Mouse (Mus musculus) right cerebral cortex, postnatal 36 days (tissue): Measurements from ENCODE around the gene Clstn1.

Source experiments
- DNase-seq, 2 experiments: peaks; one replicate each; pipeline ENCODE4 v3.0.0; 2022; ENCODE audit warnings: low spot score in 2 of 2, mixed read lengths in 1 of 2

Clstn1 gene

DNA sequence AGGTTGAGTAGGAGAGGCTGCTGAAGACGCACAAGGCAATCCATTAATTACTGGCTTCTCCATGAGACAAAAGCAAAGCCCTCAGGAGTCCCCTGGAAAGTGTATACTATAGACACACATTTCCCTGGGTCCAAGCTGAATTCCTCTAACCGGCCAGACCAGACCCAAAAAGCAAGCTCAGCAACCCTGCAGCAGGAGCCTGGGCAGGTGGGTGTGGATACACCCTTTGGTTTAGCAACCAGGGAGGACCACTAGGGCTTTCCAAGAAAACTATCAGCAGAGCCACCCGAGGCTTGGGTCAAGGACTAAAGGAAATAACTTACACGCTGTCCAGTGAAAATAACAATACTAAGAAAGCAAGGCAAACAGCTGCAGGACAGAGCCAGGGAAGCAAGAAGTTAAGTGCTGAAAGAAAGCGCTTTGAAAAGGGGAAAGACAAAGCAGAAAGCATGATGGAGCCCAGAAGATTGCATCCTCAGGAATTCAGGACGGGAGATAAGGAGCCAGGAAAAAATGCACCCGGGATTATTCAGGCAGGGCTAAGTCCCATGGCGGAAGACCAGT lies 88.6 kb downstream of the Clstn1 start:
- DNase-seq: no peak

DNA sequence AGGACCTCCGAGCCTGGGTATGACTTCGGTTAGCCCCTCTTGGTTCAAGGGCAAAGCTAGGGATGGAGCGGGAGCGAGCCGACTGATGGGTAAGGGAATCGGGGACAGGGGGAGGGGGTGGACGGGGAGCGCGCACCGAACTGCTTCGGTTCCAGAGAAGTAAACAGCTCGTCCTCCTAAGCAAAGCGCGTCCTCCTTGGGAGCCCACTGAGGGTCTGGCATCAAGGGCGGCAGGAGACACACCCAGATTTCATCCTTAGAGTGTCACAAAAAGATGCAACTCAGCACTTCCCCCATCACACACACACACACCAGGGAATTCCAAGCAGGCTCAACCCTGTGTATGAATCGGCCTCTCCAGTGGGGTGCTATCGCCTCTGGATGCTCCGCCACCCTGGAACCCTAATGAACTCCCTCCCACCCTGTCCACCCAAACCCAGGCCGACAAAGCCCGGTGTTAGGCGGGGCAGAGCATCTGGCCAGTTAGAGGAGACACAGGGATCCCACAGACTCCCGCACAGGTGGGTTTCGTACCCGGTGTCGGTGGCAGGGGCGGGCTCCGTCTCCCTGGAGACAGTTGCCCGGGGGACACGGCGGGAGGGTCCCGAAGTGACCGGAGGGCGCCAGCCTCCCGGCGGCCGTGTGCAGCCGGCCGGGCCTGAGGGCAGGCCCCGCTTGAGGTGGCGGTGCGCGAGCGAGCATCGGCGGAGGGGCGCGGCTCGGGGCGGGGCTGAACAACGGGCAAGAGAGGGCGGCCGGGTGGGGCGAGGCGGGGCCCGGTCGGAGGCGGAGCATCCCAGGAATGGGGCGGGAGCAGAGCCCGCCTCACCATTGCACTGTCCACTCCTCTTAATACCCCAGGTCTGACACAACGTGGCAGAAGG lies 89.4 kb downstream of the Clstn1 start:
- peak; percentile 50 to 61 for DNase-seq

DNA sequence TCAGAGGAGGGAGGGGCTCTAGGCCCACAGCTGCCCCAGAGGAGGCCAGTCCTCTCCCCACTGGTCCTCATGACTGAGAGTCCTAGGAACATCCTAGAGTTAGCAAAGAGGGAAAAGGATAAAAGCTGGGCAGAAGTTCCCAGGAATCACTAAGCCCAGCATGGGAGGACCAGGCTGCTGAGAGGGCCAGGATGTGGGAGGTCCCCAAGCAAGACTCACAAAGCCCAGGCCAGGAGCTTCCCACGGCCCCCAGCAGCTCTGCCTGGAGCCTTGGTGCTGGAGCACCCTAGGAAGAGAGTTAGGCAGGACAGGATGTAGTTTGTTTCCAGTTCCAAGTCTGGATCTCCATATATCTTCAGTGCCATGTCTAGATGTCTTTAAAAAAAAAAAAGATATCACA lies 91.7 kb downstream of the Clstn1 start:
- DNase-seq: no peak

GRCm38 (mm10) chr4:149679056-149679770 lies 92.9 kb downstream of the Clstn1 start:
- DNase-seq: no peak

DNA sequence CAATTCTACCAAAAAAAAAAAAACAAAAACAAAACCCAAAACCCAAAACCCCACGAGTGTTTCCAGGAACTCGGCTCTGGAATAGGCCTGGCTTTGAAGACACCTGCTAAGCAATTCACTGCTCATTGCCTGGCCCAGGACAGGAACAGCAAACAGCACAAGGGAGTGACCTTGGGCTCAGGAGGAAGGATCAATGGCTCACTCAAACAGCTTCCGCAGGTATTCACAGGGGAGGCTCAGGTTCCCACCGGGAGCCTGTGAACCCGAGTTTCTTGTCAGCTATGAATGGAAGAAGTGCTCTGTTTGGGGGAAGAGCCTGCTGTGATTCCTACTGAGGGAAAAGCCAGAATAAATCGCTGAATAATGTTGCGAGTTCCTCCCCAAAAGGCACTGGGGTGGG lies 97.6 kb downstream of the Clstn1 start:
- DNase-seq: no peak

DNA sequence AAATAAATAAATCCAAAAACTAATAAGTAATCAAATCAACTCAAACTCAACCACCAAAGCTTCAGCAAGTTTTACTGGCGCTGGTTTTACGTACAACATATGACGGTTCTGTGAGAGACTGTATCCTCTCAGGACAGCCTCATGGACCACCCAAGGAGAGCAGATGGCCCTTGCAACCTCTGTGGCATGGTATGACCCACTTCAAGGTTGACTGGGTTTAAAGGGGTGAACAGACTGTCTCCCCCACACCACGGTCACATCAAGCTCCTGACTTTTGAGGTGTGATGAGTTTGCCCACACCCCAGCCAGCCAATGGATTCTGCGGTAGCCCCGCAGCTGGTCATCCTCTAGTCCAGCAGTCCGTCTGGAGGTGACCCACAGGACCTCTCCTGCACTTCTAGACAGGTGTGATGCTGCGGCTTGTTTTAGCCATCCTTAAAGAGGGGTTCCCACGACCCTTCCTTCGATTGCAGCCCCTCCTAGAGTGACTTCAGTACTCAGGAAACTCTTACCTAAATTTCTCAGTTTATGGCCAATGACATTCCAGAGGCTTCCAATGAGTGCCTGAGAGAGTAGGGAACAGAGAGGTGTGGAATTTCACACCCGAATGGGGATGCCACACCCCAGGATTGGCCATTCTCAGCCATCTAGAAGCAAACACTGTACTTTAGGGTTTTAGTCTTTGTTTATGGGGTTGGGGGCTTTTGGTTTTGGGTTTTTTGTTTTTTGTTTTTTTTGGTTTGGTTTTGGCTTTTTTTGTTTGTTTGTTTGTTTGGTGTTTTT lies 98.8 kb downstream of the Clstn1 start:
- DNase-seq: no peak

- no peak for DNase-seq
These were observed 102.6 kb downstream of the Clstn1 start for GRCm38 (mm10) chr4:149688861-149689260.

DNA sequence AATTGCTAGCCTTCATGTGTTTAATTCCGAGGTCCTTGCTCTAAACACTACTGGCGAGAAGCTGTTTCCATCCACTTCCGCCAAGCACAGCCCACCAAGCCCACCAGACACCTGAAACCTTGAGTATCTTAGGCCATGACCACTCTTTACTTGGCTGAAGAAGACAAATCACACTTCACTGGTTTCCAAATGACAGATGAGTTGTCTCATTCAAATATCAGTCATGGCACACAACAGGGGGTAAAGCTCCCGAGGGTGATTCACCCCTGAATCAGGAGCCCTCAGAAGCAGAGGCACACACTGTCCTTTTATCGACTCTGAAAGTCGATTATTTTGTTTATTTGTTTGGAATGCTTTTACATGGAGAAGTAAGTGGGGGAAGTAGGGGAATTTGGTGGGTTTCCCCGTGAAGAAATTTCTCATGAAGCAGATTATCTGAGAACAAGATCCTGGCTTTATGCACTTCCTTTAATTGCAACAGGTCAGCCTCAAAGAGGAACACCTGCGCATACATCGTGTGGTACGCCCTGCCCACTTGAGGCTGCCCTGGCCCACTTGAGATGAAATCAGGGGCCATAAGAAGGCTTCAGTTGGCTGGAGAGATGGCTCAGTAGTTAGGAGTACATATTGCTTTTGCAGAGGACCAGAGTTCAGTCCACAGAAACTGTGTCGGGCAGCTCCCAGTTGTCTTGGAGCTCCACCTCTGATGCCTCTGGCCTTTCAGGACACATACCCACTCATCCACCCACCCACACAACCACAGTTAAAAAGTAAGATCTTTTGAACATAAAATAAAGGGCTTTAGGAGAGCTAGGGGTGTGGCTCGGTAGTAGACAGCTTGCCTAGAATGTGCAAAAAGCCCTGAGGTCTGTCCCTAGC lies 103.8 kb downstream of the Clstn1 start:
- DNase-seq: no peak

DNA sequence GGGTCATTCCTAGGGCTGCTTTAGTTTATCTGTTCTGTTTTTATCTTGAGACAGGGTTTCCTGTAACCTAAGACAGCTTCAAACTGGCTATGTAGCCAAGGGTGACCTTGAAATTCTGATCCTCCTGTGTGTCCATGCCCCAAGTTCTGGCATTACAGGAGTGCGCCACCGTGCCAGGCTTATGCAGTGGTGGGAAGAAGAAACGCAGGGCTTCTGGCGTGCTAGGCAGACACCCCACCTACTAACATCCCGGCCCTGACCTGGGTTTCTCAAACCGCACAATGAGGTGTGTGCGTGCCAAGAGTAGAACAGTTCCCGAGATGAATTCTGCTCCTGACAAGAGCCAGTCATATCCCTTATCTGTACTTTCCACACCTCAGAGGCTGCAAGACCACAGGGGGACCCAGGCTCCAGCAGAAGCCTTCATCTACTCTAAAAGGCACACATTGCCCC lies 104.6 kb downstream of the Clstn1 start:
- no peak for DNase-seq

GRCm38 (mm10) chr4:149691368-149691767 lies 105.1 kb downstream of the Clstn1 start:
- DNase-seq: no peak

DNA sequence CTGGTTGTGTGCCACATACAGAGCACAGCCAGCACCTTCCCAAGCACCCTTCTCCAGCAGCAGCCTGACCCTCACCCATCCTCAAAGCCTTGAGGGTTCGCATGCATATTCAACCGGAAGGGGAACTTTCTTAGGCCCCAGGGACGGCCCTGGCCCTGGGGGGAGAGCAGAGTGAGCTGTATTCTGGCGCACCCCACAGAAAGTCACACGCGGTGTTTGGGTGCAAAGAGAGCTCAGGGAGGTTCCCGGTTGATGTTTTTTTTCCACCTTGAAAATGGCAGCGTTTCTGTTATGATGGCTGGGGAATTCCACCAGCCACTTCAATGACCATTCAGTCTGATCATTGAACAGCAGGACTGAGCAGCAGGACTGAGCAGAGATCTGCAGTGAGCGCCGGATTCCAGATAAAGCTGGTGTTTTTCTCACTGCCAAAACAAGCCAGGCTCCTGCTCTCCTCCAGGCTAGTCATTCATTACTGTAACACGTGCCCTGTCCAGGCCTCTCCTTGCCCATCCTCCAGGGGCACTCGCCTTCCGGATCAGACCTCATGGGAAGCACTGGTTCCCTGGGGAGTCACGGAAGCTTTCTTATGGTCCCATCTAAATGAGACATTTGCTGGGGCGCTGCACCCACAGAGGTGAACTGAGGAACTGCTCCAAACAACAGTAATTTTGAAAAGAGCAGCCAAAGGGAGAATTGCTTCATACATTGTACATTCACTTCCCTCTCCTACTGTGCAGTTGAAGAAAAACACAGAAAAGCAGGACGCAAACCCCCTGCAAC lies 110.1 kb downstream of the Clstn1 start:
- DNase-seq: no peak

DNA sequence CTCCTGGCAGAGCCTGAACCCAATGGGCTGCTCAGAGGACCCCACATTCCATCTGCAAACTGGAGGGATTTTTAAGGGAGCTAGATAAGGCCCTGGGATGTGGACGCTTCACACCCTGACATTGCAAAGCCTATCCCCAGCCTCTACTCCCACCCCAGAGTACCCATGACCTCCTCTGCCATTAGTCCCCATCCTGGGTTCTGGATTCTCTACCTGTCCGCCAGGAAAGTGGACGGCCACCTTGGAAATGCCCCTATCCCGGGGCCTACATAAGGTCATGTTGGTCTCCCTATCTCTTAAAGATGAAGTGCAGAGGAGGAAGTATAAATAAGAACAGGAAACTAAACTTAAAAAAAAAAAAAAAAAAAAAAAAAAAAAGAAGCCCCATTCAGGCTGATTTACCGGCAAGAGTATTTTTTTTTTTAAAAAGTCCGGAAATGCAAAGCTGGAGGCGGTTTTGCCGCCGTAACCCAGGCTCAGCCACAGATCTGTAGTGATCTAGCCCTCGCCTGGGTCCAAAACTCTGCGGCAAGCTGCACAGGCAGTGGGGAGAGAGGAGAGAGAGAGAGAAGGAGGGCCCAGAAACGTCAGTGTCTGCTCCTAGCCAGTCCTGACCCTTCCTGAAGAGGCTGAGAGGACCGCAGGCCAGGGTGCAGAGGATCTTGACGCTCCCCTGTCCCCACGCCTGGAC lies 111.4 kb downstream of the Clstn1 start:
- no peak for DNase-seq

DNA sequence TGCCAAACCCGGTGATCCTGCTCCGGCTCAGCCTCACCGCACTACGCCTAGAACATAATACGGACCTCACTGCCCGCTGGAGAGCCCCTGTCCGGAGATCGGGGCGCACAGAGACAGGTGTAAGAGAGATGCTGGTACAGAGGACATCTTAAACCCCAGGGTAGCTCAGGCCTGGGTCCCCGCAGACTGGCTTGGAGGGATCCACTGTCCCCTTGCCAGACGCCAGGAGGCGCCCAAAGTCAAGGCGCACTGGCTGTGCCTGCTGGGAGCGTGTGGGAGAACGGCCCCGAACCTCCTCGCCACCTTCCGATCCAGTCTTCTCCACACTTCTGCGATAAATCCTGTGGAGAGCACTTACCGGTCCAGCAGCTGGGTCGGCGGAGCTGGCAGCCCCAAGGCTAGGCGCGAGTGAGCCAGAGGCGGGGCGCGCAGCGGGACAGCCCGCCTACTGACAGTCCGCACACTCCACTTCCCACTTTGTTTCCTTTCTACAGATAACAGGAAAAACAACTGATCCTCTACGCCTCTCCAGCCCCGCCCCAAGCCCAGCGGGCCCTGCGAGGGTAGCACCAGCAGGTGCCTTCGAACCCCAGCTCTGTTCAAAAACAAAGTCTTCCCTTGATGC lies 112.0 kb downstream of the Clstn1 start:
- DNase-seq: no peak
